Comparison of ENCODE assay signal across 9 mouse cellular contexts in genomic region chr14:121713830-121714197, GRCm38 (mm10).
DNase-seq lines count a peak whose midpoint lies in the region; ATAC-seq lines count a peak whose summit lies in the region.
"Had no signal": no experiment of that assay in that cellular context is flagged by ENCODE, and none has a peak within 500 bp of the region (broad histone marks: within the 10 kb centered on the region; RNA-seq: fewer than 3 reads in every experiment).

No protein-coding gene starts in this region.

- H3K27ac ChIP-seq in kidney, embryonic 15.5 days, result peak overlapping the region; percentile 42
- H3K27ac ChIP-seq in embryonic facial prominence, embryonic 14.5 days (replicated peaks; ENCODE audit: low read depth, low read length), result no peak overlapping the region; the same call in 1 of the 2 replicates
- H3K27ac ChIP-seq in forebrain, embryonic 13.5 days, result peak overlapping the region; percentile 37; the same call in 1 of the 2 replicates
- peak overlapping the region; percentile 70 for H3K27ac ChIP-seq in midbrain, embryonic 12.5 days (replicated peaks)

- H3K9me3 ChIP-seq in kidney, embryonic 15.5 days (replicated peaks), result no peaks in the 10 kb centered on the region
- H3K9me3 ChIP-seq in embryonic facial prominence, embryonic 14.5 days (ENCODE audit: control insufficient read depth, low read length), result no peaks in the 10 kb centered on the region
- H3K9me3 ChIP-seq in forebrain, embryonic 13.5 days (replicated peaks), result no peaks in the 10 kb centered on the region
- H3K9me3 ChIP-seq in midbrain, embryonic 12.5 days, result no peaks in the 10 kb centered on the region

- H3K36me3 ChIP-seq in kidney, embryonic 15.5 days, result no peaks in the 10 kb centered on the region
- no peaks in the 10 kb centered on the region for H3K36me3 ChIP-seq in embryonic facial prominence, embryonic 14.5 days (ENCODE audit: control insufficient read depth, insufficient read depth, low read length)
- H3K36me3 ChIP-seq in forebrain, embryonic 13.5 days (ENCODE audit: poor library complexity, severe bottlenecking), result no peaks in the 10 kb centered on the region
- no peaks in the 10 kb centered on the region for H3K36me3 ChIP-seq in midbrain, embryonic 12.5 days

- no peak; the same call in 1 of the 2 replicates for ATAC-seq in kidney, embryonic 15.5 days (replicated peaks; ENCODE audit: low FRiP score)
- peak; percentile 19; the same call in 1 of the 2 replicates for ATAC-seq in embryonic facial prominence, embryonic 14.5 days (ENCODE audit: low read depth)
- ATAC-seq in forebrain, embryonic 13.5 days, result no peak; the same call in none of the 2 replicates
- 0 out of 2 replicates have a peak, but pooled peaks have one; percentile 54 for ATAC-seq in midbrain, embryonic 12.5 days (ENCODE audit: low FRiP score, low read depth)

- H3K4me1 ChIP-seq in kidney, embryonic 15.5 days, result peaks cover 35% of the 10 kb centered on the region
- H3K4me1 ChIP-seq in embryonic facial prominence, embryonic 14.5 days (ENCODE audit: control insufficient read depth, insufficient read depth, low read length), result peaks cover 24% of the 10 kb centered on the region
- peaks cover 15% of the 10 kb centered on the region for H3K4me1 ChIP-seq in forebrain, embryonic 13.5 days
- H3K4me1 ChIP-seq in midbrain, embryonic 12.5 days, result peaks cover 27% of the 10 kb centered on the region

- H3K4me2 ChIP-seq in kidney, embryonic 15.5 days, result no peak overlapping the region
- H3K4me2 ChIP-seq in embryonic facial prominence, embryonic 14.5 days (ENCODE audit: low read depth, low read length), result no peak overlapping the region
- H3K4me2 ChIP-seq in forebrain, embryonic 13.5 days, result peak overlapping the region; percentile 13; the same call in 1 of the 2 replicates
- H3K4me2 ChIP-seq in midbrain, embryonic 12.5 days (replicated peaks), result peak overlapping the region; percentile 21; the same call in 1 of the 2 replicates

- no peaks in the 10 kb centered on the region for H3K27me3 ChIP-seq in kidney, embryonic 15.5 days
- H3K27me3 ChIP-seq in embryonic facial prominence, embryonic 14.5 days (replicated peaks; ENCODE audit: control insufficient read depth, insufficient read depth, low read length), result no peaks in the 10 kb centered on the region
- no peaks in the 10 kb centered on the region for H3K27me3 ChIP-seq in forebrain, embryonic 13.5 days
- peaks cover 13% of the 10 kb centered on the region; the same call in 1 of the 2 replicates for H3K27me3 ChIP-seq in midbrain, embryonic 12.5 days

- intact Hi-C loops in left cerebral cortex, postnatal 25 days (cut with DNase I), result no loop called here

- no peak overlapping the region for H3K4me3 ChIP-seq in kidney, embryonic 15.5 days (replicated peaks)
- no peak overlapping the region for H3K4me3 ChIP-seq in embryonic facial prominence, embryonic 14.5 days (ENCODE audit: low read depth, low read length)
- no peak overlapping the region for H3K4me3 ChIP-seq in forebrain, embryonic 13.5 days
- H3K4me3 ChIP-seq in midbrain, embryonic 12.5 days, result no peak overlapping the region

- 69% methylated on average over 4 of the region's 4 CpGs for WGBS in kidney, embryonic 15.5 days
- 61% methylated on average over 4 of the region's 4 CpGs for WGBS in embryonic facial prominence, embryonic 14.5 days
- WGBS in forebrain, embryonic 13.5 days, result 30% methylated on average over 4 of the region's 4 CpGs
- WGBS in midbrain, embryonic 12.5 days, result 31% methylated on average over 4 of the region's 4 CpGs

- H3K9ac ChIP-seq in kidney, embryonic 15.5 days, result no peak overlapping the region
- H3K9ac ChIP-seq in embryonic facial prominence, embryonic 14.5 days (ENCODE audit: low read depth, low read length), result no peak overlapping the region
- no peak overlapping the region for H3K9ac ChIP-seq in forebrain, embryonic 13.5 days
- H3K9ac ChIP-seq in midbrain, embryonic 12.5 days (replicated peaks), result no peak overlapping the region

- no peak for DNase-seq in kidney, postnatal 10 days
- DNase-seq in embryonic facial prominence, embryonic 14.5 days (ENCODE audit: low spot score), result no peak
- no peak for DNase-seq in left cerebral cortex, postnatal 25 days (ENCODE audit: low spot score in 2 of 2)
- no peak for DNase-seq in retina, embryonic 14.5 days (ENCODE audit: low spot score)
- DNase-seq: cerebellum, adult 11-12 months; lung, adult 2 months had no signal

Comparison
In these comparisons a context has a peak if more than half of its experiments do, and no peak if none do; other contexts are left out.
1. ATAC-seq: peak in embryonic facial prominence, embryonic 14.5 days (single experiment) and midbrain, embryonic 12.5 days (single experiment); none in kidney, embryonic 15.5 days (single experiment) and forebrain, embryonic 13.5 days (single experiment).
2. H3K4me2 ChIP-seq: peak in forebrain, embryonic 13.5 days (single experiment) and midbrain, embryonic 12.5 days (single experiment); none in kidney, embryonic 15.5 days (single experiment) and embryonic facial prominence, embryonic 14.5 days (single experiment).